Mouse (Mus musculus): ENCODE measurements around the gene Enkd1.

Gene Enkd1

DNA sequence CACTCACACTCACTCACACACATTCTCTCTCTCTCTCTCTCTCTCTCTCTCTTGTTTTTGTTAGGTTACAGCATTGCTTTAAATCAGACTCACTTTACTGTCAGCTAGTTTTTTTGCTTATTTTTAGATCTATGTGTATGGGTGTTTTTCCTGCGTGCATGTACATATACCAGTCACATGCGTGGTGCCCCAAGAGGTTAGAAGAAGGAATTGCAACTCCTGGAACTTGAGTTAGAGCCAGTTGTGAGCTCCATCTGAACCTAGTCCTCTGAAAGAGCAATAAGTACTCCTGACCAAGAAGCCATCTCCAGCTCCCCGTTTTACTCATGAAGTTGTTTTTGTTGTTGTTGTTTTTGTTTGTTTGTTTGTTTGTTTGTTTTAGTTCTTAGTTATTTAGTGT is 46.8 kb downstream of the Enkd1 start:
- DNase-seq (ENCODE audit: low read depth) = peak; percentile 53

DNA sequence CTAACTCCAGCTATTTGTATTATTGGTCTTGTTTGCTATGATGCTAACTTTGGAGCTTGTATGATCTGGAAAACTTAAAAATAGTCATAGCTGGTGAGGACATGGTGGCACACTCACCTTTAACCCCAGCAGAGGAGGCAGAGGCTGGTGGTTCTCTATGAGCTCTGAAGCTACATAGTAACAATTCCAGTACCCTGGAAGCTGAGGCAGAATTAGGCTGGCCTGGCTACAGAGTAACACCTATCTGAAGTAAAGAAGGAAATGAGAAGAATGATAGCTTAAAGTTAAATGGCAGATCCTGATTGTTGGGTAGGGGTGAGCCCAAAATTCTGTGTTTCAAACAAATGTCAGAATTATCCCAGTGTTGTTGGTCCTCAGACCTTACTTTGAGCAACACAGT is 50.4 kb downstream of the Enkd1 start:
- no peak for DNase-seq (ENCODE audit: low read depth)

Measured in 416B (cell line).